Mouse (Mus musculus): ENCODE data around the gene Ndufa1.
"Not testable (repeated sequence)": the region's sequence is repeated elsewhere in the genome, so short reads cannot be mapped to it uniquely, and the experiment has no call there.

Gene Ndufa1

DNA sequence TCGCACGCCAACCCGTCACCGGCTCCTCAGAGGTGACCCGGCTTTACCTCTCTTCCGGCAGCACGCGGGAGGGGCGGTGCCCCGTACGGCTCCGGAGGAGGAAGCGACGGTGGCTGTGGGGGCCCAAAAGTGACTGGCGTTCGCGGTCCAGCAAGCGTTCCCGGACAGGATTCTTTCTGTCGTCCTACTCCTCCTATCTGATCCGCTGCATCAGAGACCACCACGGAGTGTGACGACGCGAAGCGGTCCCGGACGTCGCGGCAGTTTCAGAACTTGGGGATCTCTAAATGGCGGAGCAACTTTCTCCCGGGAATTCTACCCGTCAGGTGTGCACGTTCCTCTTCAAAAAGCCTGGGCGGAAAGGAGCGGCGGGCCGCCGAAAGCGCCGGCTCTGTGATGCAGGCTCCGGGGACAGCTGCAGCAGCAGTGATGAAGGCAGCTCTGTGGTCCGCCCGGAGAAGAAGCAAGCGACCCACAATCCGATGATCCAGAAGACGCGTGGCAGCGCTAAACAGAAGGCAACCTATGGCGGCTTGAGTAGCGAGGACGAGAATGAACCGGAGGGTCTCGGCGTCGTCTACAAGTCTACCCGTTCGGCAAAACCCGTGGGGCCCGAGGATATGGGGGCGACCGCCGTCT is at the start of gene Ndufa1, which contains the start of gene Rnf113a1:
TSS of gene Ndufa1 (minus strand) at position 59 of the 639 bp plus-strand sequence.
TSS of gene Rnf113a1 (plus strand) at position 141 of the 639 bp plus-strand sequence.
- peak; percentile 72 to 78 for DNase-seq (ENCODE audit: low spot score in 2 of 2)

GRCm38 (mm10) chrX:37222158-37222557 is 31.2 kb upstream of the Ndufa1 start, which contains the start of gene Rhox1:
Gene Rhox1 (minus strand): TSS chrX:37222258.
- DNase-seq (ENCODE audit: low spot score in 2 of 2): not testable (repeated sequence)

DNA sequence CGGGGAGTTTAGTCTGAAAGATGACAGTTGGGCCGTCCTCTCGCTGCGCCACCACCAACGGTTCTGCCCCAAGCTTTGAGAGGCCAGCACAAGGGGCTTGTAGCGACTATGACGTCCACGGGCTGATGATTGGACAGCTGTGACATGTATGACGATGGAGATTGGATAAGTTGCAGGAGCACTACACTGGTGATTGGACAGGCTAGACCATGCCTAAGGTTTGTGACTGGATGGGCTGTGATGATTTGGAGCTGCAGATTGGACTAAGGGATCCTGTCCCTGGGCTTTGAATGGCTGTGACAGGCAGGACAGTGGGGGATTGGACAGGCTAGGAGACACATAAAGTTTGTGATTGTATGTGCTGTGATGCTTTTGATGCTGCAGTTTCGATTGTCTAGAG is 20.0 kb upstream of the Ndufa1 start, which contains the start of gene Gm9:
TSS of gene Gm9 (minus strand) at position 101 of the 400 bp plus-strand sequence.
- no peak for DNase-seq (ENCODE audit: low spot score in 2 of 2)

DNA sequence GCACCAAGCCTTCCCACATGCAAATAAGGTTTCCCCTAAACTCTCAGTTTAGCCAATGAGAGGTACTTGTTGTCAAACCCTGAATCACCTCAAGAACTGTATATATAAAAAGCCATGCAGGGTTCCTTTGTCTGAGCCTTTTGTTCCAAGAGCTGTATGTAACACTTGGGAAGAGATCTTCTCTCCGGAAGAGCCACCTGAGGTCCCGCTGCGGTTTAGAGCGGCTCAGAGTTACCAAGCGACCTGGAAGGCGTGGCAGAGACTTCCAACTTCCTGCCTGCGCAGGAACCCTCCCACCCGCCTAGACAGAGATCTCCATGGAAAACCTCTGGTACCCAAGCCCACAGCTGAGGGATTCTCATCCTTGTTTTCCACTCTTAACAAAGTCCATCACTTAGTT is 7.7 kb upstream of the Ndufa1 start:
- DNase-seq (ENCODE audit: low spot score in 2 of 2): no peak

DNA sequence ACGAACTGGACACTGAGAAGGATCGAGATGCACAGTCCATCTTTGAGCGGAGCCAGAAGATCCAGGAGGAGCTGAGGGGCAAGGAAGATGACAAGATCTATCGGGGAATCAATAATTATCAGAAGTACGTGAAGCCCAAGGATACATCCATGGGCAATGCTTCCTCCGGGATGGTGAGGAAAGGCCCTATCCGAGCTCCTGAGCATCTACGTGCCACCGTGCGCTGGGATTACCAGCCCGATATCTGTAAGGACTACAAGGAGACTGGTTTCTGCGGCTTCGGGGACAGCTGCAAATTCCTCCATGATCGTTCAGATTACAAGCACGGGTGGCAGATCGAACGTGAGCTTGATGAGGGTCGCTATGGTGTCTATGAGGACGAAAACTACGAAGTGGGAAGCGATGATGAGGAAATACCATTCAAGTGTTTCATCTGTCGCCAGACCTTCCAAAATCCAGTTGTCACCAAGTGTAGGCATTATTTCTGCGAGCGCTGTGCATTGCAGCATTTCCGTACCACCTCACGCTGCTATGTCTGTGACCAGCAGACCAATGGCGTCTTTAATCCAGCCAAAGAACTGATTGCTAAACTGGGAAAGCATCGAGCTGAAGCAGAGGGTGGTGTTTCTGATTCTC is 899 bp upstream of the Ndufa1 start:
- peak in 1 of 2 experiments; percentile 0 for DNase-seq (ENCODE audit: low spot score in 2 of 2)

DNA sequence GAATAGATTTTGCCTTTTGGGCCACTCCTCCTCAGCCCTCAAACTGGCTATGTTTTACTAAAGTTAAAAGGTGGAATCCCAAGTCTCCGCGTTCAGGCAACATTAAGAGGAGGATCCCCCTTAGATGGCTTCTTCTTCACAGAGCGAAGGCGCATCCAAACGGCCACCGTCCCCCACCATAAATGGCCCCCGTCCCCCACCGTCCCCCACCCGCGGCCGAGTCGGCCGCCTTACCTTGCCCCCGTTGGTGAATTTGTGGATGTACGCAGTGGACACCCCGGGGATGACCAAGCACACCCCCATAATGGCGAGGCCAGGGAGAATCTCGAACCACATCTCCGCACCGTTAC is 233 bp downstream of the Ndufa1 start:
- DNase-seq (ENCODE audit: low spot score in 2 of 2): no peak

GRCm38 (mm10) chrX:37184401-37184800 is 6.6 kb downstream of the Ndufa1 start:
- DNase-seq (ENCODE audit: low spot score in 2 of 2): not testable (repeated sequence)

DNA sequence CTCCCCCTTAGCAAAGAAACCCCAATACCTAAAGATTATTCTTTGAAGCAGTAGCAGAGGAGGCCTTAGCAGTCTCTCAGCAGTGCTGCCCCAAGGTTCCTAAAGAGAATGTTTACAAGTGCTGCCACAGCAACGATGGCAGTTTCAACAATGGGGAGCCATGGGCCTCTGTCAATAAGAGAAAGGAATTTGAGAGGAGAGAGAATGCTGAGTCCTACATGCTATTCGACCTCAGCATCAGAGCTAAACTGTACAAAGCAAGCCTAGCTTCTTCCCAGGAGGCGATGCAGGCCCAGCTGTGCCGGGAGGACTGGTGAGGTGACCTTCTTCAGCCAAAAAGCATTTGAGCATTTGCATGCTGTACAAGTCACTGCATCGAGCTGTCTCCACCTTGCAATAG is 22.2 kb downstream of the Ndufa1 start, which contains the start of gene Akap14:
TSS of gene Akap14 (minus strand) at position 101 of the 400 bp plus-strand sequence.
- no peak for DNase-seq (ENCODE audit: low spot score in 2 of 2)

GRCm38 (mm10) chrX:37167085-37167484 is 23.9 kb downstream of the Ndufa1 start:
- peak in 1 of 2 experiments; percentile 8 for DNase-seq (ENCODE audit: low spot score in 2 of 2)

DNA sequence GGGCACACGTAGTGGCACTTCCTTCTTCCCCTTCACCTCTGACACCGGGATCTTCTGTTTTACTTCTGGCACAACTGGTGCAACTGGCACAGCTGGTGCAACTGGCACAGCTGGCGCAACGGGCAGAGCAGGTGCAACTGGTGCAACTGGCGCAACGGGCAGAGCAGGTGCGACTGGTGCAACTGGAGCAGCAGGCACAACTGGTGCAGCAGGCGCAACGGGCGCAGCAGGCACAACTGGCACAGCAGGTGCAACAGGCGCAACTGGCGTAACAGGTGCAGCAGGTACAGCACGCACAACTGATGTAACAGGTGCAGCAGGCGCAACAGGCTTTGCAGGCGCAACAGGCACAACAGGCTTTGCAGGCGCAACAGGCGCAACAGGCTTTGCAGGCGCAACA is 27.8 kb downstream of the Ndufa1 start:
- DNase-seq (ENCODE audit: low spot score in 2 of 2): no peak

DNA sequence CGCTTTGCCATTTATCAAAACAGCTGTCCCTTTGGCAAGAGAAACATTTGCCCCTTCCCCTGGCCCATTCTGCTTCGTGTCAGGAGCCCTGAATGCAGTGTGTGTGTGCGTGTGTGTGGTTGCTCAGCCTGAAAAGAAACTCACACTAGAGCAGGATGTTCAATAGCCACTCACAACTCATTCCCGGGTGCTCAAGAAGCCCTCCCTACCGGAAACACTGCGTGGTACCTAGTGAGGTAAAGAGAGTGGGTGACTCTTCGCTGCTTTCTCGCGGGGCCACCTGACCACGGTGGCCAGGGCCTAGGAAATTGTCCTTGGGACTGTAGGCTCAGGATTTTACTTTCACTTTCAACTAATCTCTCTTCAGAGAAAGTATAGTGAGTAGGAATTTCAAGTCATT is 29.8 kb downstream of the Ndufa1 start:
- DNase-seq (ENCODE audit: low spot score in 2 of 2): no peak

DNA sequence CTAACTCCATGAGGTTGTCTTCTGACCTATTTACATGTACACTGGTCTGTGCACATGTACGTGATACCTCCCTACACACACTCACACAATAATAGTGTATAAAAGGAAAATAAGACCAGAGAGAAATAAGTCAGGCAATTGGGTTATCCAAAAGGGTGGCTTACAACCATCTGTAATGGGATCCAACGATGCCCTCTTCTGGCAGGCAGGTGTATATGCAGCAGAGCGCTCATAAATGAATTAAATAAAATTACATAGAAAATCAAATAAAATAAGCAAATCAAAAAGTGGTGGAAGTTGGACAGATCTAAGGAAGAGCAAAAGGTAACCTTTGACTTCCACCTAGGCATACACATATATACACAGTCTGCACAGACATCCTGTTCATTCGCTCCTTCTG is 33.1 kb downstream of the Ndufa1 start:
- DNase-seq (ENCODE audit: low spot score in 2 of 2): no peak

GRCm38 (mm10) chrX:37144954-37145353 is 46.0 kb downstream of the Ndufa1 start:
- no peak for DNase-seq (ENCODE audit: low spot score in 2 of 2)

DNA sequence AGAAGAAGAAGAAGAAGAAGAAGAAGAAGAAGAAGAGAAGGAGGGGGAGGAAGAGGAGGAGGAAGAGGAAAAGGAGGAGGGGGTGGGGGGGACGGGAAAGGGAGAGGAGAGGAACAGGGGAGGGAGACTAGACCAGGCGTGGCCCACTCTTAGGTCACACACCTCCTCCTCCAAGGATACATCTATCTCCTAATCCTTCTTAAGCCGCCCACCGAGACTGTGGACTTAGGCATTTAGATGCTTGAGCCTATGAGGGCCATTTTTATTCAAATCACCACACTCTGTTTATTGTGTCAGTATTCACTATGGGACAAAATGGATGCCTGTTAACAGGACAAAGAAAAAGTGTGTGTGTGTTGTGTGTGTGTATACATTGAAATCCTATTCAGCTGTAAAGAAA is 46.5 kb downstream of the Ndufa1 start:
- not testable (repeated sequence) for DNase-seq (ENCODE audit: low spot score in 2 of 2)

- no peak for DNase-seq (ENCODE audit: low spot score in 2 of 2)
These were observed 49.2 kb downstream of the Ndufa1 start for GRCm38 (mm10) chrX:37141732-37142131.

Data from urinary bladder, postnatal 36 days (tissue).